Mouse (Mus musculus) induced T-regulatory cell, adult 2 months (primary cell): ENCODE data around the gene Gatad2a.
"Not testable (repeated sequence)": the region's sequence is repeated elsewhere in the genome, so short reads cannot be mapped to it uniquely, and the experiment has no call there.

ENCODE experiments used
- DNase-seq: peaks from one replicate; pipeline ENCODE4 v3.0.0-alpha.2; 2012; ENCODE audit warnings: low read depth

The Gatad2a gene

DNA sequence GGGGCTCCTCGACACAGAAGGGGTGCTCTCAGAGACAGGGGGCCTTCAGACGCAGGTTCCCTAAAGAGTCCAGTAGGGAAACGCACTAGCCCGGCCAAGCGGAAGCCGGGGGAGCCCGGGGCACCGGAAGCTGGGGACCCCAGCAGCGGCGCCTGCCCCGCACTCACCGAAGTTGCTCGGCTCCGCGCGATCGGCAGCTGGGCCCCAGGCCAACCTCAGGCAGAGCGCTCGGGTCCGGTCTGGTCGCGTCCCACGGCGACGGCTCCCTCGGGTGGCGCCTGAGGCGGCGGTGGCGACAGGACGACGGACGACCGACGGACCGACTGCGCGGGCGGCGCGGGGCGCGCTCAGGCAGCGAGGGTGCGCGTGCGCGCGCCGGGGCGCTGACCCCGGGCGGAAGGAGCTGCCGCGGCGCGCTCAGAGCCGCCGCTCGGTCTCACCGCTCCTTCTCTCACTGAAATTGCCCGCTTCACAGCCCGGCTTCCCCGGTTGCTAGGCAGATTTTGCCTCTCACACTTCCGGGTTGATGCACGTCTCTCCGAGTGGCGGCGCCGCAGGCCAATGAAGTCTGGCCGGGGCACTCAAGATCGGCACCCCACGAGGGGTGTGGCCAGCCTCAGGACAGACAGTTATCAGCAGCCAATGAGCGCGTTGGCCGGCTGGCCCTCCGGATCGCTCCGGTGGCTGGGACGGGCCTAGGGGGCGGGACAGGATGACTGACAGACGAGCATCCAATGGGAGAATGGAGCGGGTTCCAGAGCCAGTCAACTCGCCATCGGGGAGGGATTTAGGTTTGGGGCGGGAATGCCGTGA lies at the start of gene Gatad2a:
TSS of gene Gatad2a (minus strand) at position 609 of the 813 bp plus-strand sequence.
- peak; percentile 99 for DNase-seq

DNA sequence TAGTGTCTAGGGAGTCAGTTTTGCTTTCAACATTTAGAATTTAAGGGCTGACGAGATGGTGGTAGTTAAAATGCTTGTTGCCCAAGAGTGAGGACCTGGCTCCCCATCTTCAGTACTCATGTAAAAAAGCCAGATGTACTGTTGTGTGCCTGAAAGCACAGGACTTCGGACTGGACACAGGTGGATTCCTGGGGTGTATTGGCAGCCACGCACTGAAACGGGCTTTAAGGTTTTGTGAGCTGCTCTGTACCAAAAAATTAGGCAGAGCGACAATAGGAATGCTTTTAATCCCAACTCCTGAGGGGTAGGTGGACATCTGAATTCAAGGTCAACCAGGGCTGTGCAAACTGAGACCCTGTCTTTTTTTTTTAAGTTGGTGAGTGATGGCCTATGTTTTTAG lies 47.8 kb upstream of the Gatad2a start:
- no peak for DNase-seq

DNA sequence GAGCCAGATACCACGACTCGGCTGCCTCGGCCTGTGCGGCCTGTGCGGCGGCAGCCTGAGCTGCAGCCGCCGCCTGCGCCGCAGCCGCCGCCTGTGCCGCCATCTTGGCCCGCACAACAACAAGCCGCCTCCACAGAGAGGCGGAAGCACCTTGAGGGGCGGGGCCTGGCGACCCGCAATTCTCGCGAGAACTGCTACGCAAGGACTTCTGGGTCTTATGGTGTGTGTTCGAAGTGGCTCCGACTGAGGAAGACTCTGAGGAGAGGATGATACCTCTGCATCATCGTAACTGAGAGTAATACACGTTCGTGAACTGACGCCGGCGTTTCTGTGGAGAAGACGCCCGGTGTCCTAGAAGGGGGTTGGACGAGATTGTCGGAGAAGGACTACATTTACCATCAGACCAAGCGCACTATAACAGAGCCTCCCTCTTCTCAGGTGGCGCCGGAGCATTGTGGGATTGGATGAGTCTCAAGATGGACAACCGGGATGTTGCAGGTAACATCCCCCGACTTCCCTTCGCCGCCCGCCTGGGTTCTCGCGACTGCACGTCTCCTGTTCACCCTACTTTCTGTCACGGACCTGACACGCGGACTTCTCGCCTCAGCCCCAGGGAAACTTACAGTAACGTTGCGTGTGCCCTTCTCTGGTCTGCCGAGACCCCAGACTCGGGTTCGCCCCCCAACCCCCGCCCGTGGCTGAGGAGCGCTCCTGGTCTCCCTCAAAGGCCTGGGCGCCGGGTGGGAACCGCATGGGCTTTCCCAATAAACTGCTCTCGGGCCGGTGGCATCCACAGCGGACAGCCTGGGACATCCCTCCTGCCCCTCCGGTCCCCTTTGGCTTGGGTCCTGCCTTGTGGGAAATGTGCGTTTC lies 46.6 kb upstream of the Gatad2a start, which contains the start of the genes Mau2 and Sugp1:
TSS of gene Mau2 (minus strand) at position 152 of the 873 bp plus-strand sequence.
TSS of gene Sugp1 (plus strand) at position 231 of the 873 bp plus-strand sequence.
- peak; percentile 99 for DNase-seq

DNA sequence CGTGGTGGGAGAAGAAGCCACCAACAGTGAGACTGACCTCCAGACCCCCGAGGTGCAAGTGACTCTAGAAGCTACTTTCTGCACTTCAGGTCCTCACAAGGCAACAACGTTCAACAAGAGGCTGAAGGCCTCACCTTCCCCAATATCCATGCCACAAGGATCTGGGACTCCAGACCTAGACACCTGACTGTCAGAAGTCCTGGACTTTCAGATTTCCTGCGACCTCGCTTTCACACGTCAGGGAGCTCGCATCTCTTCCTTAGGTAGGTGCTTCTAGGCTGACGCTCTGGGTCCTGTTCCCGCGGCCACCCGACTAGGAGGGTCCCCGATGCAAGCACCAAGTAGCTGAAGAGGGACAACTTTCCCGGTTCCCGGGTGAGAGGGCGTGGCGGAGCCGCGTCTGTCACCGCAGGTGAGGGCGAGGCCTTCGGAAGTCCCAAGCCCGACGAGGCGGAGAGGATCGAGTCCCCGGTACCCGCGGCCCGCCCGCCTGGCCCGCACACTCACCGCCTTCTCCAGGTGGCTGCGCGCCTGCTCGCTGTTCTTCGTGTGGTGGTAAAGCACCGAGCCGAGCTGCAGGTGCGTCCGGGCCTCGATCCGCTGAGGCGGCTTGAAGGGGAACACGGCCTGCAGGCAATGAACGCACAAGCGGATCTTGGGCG lies 45.8 kb upstream of the Gatad2a start:
- no peak for DNase-seq

DNA sequence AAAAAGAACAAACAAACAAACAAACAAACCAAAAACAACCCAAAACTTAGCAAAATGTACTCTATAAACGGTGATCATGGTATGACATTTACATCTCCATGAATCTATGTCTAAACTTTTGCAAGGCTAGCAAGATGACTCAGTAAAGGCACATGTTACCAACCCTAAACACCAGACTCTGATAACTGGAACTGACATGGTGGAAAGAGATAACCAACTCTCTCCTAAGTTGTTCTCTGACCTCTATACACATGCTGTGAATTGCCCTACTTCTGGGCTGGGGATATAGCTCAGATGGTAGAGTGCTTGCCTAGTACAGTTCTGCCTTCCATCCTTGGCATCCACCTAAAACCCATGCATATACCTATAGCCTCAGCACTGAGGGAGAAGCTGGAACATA lies 41.8 kb upstream of the Gatad2a start:
- no peak for DNase-seq

DNA sequence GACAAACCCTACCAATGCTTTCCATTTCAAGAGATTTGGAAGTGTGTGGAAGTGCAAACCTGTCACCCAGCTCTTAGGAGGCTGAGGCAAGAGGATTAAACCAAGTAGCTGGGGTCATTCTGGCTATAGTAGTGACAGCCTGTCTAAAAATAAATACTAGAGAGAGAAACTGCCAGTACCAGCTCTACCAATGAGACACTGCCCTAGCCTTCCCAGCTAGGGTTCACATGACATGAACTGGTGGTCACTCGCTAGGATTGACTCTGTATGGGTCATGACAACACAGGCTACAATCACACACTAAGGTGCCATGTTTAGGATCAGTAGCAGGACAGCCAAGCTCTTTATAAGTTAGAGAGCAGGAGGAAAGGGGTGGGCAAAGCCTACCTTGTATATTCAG lies 34.1 kb upstream of the Gatad2a start:
- no peak for DNase-seq

DNA sequence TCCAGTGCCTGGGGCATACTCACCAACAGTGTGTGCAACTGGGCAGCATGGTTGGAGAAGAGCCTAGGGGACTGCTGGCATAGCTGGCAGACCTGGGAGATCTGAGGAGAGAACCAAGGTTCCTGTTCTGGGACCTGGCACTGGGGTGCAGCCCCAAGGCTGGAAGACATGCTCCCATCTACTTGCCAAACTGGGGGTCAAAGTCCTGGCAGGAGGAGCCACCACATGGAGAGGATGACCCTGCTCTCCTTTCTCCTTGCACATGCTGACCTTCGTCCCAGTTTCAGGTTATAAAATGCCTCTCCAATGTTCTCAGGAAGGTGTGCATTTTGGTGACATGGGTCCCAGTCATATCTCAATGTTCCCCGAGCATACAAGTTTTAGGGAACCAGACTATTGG lies 30.0 kb upstream of the Gatad2a start:
- DNase-seq, result no peak

DNA sequence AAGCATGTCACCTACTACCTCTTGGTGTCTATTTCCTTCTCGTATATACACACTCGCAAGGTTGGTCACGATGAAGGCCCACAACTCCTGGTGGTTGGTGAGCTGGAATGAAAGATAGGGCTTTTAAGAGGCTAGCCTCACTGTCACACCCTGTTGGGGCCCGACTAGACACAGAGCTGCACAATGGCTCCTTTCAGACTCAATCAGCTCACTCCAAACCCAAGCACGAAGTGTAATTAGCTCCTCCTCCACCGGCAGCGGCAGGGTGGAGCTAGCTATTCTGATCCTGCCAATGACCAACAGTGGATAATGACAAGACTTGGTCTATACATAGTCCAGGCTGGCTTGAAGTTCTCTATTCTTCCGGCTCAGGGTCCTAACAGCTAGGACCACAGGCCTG lies 27.4 kb upstream of the Gatad2a start:
- DNase-seq, result no peak

DNA sequence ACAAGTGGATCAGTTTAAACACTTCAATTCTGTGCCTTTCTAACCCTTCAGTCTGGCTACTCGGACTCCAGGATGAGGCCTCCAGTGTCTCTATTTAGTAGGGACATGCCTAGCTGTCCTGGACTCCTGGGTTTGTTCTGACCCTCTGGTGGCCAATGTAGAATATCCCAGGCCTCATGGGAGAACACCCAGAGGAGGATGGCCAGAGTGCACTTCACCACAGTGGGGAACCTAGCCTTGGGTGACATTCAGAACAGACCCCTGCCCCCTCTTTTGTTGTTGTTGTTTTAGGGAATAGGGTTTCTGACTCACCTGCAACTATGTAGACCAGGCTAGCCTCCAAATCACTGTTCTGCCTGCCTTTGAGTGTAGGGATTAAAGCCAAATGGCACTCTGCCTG lies 18.8 kb upstream of the Gatad2a start:
- no peak for DNase-seq

DNA sequence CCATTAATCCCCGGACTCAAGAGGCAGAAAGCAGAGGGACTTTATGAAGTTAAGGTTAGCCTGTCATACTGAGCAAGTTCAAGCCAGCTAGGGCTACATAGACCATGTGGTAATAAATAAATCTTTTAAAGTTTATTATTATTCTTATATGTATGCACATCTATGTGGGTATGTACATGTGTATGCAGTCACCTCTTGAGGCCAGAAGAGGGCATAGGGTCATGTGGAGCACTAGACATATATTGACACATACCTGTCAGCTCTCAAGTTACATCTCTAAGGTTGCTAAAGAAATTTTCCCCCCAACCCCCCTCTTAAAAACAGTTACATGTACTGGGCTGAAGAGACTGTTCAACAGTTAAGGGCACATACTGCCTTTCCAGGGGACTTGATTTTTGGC lies 16.6 kb upstream of the Gatad2a start:
- DNase-seq, result peak; percentile 32

DNA sequence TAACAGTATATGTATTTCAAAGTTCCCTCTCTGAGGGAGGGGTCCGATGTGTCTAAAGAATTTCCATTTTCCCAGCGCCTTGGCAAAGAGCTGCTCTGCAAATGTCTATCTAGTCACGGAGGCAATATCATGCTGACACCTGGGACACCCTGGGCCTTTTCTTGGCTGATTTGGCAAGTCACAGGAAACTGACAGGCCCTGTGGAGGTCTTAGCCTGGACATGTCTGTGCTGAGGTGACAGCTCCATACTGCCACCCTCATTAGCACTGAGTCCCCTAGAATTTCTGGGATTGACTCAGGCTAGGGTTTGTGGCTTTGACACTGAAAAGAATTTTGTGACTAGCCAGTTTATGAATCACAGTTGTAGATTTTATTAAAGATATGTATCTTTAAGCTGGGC lies 16.2 kb upstream of the Gatad2a start:
- DNase-seq, result no peak

DNA sequence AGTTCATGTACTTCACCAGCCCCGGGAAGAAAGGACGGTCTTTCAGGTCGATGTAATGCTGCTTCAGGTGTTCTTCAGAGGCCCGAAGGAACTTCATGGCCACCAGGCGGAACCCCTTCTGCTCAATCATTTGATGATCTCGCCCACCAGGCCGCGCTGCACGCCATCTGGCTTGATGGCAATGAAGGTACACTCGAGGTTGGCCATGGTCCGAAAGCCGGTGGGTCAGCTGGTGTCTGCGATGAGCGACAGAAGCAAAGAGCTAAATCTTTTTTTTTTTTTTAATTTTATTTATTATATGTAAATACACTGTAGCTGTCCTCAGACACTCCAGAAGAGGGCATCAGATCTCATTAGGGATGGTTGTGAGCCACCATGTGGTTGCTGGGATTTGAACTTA lies 14.6 kb upstream of the Gatad2a start:
- DNase-seq, result not testable (repeated sequence)

DNA sequence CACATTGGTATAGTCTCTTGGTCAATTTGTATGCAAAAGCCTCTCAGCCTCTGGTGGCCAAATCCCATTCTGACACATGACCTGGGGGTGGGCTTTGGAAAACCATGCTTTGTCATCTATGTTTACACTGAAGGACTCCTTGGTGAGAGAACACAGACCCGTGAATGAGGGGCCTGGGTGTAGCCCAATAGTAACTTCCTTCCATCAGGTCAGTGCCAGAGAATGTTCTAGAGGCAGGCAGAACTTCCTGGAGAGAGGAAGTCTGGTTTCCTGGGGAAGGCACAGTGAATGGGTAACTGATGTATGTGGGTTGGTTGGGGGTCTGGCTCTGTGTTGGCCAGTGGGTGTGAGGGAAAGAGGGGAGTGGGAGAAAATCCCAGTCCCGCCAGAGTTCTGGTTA lies 9.0 kb upstream of the Gatad2a start:
- no peak for DNase-seq

DNA sequence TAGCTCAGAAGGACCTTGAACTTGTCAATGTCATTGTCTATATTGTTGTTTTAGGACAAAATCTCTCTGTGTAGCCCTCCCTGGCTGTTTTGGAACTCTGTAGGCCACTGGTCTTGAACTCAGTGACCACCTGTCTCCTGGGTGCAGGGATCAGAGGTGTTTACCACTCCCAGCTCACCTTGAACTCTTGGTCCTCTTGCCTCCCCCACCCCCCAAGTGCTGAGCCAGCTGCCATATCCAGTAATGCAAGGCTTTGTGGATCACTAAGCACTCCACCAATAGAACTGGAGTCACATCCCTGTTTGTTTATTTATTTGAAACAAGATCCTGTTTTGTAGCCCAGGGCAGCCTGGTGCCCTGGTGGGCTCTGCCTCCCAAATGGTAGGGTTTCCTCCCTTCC lies 8.2 kb upstream of the Gatad2a start:
- DNase-seq, result no peak

DNA sequence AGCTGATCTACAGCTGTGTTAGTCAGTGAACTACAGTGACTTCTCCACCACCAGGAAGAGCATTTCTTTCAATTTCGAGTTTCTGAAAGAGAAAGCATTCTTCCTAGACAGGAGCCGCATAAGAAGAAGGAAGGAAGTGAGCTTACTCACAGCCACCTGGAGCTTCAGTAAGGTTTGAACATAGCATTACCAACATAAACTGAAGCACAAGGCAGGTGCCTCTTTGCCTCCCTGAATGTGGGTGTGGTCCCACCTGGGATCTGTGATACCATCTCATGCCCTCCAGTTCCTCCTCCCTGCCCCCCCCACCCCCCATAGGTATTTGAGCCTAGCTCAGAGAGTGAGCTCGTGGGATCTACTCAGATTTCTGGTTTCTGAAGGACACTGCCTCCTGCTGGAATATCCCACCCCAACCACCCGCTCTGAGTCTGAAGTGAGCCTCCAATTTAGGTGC lies 7.0 kb upstream of the Gatad2a start:
- peak; percentile 80 for DNase-seq

DNA sequence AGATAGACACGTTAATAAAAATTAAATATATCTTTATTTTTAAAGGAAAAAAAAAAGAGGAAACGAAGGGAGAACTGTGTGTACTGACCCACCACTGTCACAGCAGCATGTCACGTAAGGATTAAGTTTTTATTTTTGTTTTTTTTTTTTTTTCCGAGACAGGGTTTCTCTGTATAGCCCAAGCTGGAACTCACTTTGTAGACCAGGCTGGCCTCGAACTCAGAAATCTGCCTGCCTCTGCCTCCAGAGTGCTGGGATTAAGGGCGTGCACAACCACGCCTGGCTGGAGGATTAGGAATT lies 5.7 kb upstream of the Gatad2a start:
- peak; percentile 31 for DNase-seq

DNA sequence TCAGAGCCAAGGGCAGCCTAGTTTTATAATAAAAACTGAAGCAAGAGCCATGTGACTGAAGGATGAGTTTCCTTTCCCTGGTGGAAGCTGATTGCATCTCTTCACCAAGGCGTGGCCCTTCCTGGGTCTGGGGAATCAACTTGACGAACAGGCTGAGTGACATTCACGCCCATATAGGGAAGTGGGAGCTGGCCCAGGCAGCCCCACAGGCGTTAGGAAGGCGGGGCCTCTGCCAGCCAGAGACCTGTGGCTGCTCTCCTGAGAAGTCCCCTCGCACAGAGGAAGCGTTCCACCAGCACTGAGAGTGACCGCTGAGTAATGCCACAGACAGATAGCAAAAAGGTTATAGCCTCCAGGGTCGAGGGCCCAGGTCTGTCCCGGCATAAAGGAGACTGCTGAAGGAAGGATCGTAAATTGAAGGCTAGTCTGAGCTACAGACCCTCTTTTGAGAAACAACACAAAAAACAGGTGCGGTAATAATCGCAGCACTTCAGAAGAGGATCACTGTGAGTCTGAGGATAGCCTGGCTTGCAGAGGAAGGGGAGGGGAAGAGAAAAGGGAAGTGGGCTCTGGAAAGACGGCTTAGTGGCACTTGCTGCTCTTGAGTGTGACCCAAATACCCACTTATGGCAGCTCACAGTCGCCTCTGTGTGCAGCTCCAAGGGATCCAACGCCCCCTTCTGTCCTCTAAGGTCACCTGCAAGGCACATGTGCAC lies 5.2 kb upstream of the Gatad2a start:
- DNase-seq, result peak; percentile 83

DNA sequence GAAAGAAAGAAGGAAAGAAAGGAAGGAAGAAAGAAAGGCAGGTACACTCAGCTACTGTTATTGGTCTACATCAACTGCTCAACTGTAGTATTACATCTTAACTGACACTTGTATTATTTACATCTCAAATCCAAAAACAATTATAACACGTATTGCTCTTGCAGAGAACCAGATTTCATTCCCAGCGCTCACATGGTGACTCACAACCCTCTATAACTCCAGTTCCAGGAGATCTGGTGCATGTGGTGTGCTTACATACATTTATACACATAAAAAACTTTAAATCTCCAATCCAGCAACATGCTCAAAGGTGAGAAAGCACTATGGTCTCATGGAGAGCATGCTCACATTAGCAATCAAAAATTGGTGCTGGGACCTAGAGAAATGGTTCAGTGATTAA lies 4.0 kb upstream of the Gatad2a start:
- no peak for DNase-seq

DNA sequence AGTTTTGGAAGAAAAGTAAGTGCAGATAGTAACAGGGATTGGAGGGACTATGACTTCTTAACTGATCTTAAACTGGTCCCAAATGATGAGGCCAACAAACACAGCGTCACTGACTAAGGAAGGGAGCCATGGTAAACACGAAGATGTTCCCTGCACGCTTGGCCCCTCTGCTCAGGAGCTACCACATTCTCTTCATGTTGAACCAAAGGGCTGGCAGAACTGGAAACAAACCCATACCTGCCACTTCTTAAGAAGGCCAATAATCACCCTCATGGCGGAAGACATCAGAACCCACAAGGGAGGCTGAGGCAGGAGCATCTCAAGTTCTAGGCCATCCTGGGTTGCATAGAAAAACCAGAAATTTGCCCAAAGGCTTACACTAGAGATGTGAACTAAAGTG lies 3.1 kb upstream of the Gatad2a start:
- DNase-seq, result no peak

DNA sequence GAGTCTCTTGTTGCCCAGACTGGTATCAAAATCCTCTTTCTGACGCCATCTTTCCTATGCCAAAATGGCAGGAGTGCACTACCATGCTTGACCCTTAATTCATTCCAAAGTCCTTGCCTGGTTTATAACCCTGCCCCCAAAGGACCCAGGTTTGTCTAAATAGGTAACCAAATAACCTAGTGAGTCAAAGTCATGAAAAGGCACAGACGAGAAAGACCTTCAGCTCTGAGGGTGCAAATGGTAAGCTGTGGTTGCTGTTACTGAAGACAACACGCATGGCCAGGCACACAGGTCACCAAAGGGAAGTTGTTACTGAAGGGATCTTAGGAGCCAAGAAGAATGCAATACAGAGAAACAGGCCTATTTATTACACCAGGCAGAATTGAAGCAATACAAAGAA lies 2.5 kb upstream of the Gatad2a start:
- no peak for DNase-seq

DNA sequence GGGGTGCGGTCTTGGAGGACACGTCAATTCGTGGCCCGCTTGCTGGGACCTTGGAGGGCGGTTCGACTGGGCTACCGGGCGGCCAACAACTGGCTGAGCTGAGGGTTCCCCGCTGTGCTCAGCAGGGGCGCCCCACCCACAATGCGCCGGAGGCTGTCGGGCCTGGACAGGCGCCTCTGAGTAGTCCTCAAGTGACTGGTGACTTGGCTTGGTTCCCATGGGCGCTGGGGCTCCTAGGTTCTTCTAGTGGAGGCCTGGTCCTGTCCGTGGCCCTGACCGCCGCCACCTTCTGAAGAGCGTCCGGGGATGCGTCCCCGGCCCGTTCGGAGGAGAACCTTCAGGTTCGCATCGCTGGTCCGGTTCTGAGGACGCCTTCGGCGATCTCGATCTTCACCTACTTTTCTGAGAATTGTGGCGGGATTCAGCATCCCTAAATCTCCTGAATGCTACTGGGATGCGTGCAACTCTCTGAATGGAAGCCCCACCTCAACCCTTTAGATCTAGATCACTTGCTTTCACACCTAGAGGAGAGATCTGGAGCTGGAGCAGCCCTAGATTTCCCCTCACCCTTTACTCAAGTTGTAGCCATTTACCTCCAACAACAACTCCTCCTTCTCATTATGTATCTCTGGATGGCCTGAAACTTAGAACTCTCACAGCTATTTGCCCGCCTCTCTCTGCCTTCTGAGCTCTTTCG lies 553 bp upstream of the Gatad2a start:
- DNase-seq, result no peak

DNA sequence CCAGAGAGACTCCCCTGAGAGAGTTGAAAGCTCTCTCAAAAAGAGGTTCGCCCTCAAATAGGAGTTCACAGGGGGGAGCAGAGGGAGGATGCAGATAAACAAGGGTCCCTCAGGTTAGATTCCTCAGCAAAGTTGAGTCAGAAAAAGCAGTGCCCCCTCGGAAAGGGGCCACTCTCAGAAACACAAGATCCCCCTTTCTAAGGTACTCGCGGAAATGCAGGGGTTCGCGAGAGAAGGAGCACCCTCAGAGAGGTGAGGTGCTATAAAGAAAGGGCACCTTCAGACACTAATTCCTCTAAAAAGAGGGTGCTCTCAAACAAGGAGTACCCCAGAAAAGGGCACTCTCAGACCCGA lies 785 bp downstream of the Gatad2a start:
- DNase-seq, result no peak
